Mouse (Mus musculus): ENCODE results near the gene Glul. TPM values are rescaled to one million over a fixed set of nuclear protein-coding genes. Genes with fewer than 3 reads are reported as not detected.
"Not testable (repeated sequence)": the region's sequence is repeated elsewhere in the genome, so short reads cannot be mapped to it uniquely, and the experiment has no call there.

Glul gene
- 126 TPM in 2 replicates for polyA plus RNA-seq (2016; fragmentation: Nextera tagmentation; extraction: Ambion mirVana)

GRCm38 (mm10) chr1:153899731-153900380 lies at the start of gene Glul, which contains the start of gene Teddm2:
TSS of gene Glul (plus strand) at chr1:153899944.
TSS of gene Teddm2 (minus strand) at chr1:153900228.
- Histone ChIP-seq H3K27ac (peak within 1 kb of the TSS; percentile 96), H3K27me3 (no peaks in the 10 kb centered on the region), H3K9me3 (replicated peaks) (no peaks in the 10 kb centered on the region), H3K4me2 (replicated peaks) (peak within 1 kb of the TSS; percentile 87), H3K4me3 (peak within 1 kb of the TSS; percentile 86), H3K4me1 (peaks cover 26% of the 10 kb centered on the region), H3K36me3 (peaks cover 21% of the 10 kb centered on the region), H3K9ac (peak within 1 kb of the TSS; percentile 94)
- peak; percentile 97 for ATAC-seq (ENCODE audit: low FRiP score)
- WGBS = under 1% methylated on average over 50 of the region's 51 CpGs

- WGBS = 79% methylated on average over 7 of the region's 7 CpGs
These were observed 47.0 kb upstream of the Glul start for GRCm38 (mm10) chr1:153852696-153853095.

GRCm38 (mm10) chr1:153855946-153856345 lies 43.8 kb upstream of the Glul start:
- no peaks in the 10 kb centered on the region for H3K27me3 ChIP-seq
- H3K4me1 ChIP-seq = no peaks in the 10 kb centered on the region
- no peaks in the 10 kb centered on the region for H3K9me3 ChIP-seq (replicated peaks)
- WGBS = 83% methylated on average over 8 of the region's 8 CpGs
- H3K9ac ChIP-seq = no peak overlapping the region
- no peak for ATAC-seq (ENCODE audit: low FRiP score)
- no peak overlapping the region for H3K4me3 ChIP-seq
- no peak overlapping the region for H3K4me2 ChIP-seq (replicated peaks)
- no peak overlapping the region for H3K27ac ChIP-seq
- H3K36me3 ChIP-seq = no peaks in the 10 kb centered on the region

More at GRCm38 (mm10) chr1:153852696-153853095, 47.0 kb upstream of the Glul start:
- not testable (repeated sequence) for ATAC-seq (ENCODE audit: low FRiP score); H3K4me1 ChIP-seq; H3K9me3 ChIP-seq (replicated peaks); H3K4me2 ChIP-seq (replicated peaks); H3K4me3 ChIP-seq; H3K27me3 ChIP-seq; H3K27ac ChIP-seq; H3K9ac ChIP-seq; H3K36me3 ChIP-seq

- no peak for ATAC-seq (ENCODE audit: low FRiP score)
- H3K27me3 ChIP-seq = no peaks in the 10 kb centered on the region
- no peaks in the 10 kb centered on the region for H3K4me1 ChIP-seq
- 90% methylated on average over 6 of the region's 6 CpGs for WGBS
- H3K27ac ChIP-seq = no peak within 1 kb of the TSS
- H3K4me2 ChIP-seq (replicated peaks) = no peak within 1 kb of the TSS
- H3K9me3 ChIP-seq (replicated peaks) = no peaks in the 10 kb centered on the region
- H3K9ac ChIP-seq = no peak within 1 kb of the TSS
- H3K36me3 ChIP-seq = no peaks in the 10 kb centered on the region
- no peak within 1 kb of the TSS for H3K4me3 ChIP-seq
These were observed 25.7 kb upstream of the Glul start, which contains the start of gene Teddm1b for GRCm38 (mm10) chr1:153874045-153874444. TSS of gene Teddm1b (plus strand) at chr1:153874345.

- not testable (repeated sequence) for H3K27ac ChIP-seq; H3K27me3 ChIP-seq; H3K4me1 ChIP-seq; H3K36me3 ChIP-seq; H3K4me2 ChIP-seq (replicated peaks); ATAC-seq (ENCODE audit: low FRiP score); H3K4me3 ChIP-seq; H3K9ac ChIP-seq; H3K9me3 ChIP-seq (replicated peaks)
- WGBS = 97% methylated on average over 17 of the region's 17 CpGs
These were observed 19.4 kb upstream of the Glul start for GRCm38 (mm10) chr1:153880391-153880790.

GRCm38 (mm10) chr1:153886024-153886633 lies 13.6 kb upstream of the Glul start:
- H3K4me1 ChIP-seq = 0 out of 2 replicates have a peak, but pooled peaks cover 4% of the 10 kb centered on the region
- H3K9me3 ChIP-seq (replicated peaks) = no peaks in the 10 kb centered on the region
- H3K9ac ChIP-seq = no peak overlapping the region
- no peaks in the 10 kb centered on the region for H3K36me3 ChIP-seq
- H3K4me2 ChIP-seq (replicated peaks) = no peak overlapping the region
- H3K27ac ChIP-seq = no peak overlapping the region
- no peaks in the 10 kb centered on the region for H3K27me3 ChIP-seq
- no peak overlapping the region for H3K4me3 ChIP-seq
- no peak for ATAC-seq (ENCODE audit: low FRiP score)
- 38% methylated on average over 17 of the region's 17 CpGs for WGBS

- Histone ChIP-seq H3K4me3 (no peak overlapping the region), H3K9me3 (replicated peaks) (no peaks in the 10 kb centered on the region), H3K36me3 (no peaks in the 10 kb centered on the region), H3K4me2 (replicated peaks) (no peak overlapping the region), H3K4me1 (0 out of 2 replicates have a peak, but pooled peaks cover 4% of the 10 kb centered on the region), H3K27me3 (0 out of 2 replicates have a peak, but pooled peaks cover 5% of the 10 kb centered on the region), H3K27ac (no peak overlapping the region), H3K9ac (no peak overlapping the region)
- no peak for ATAC-seq (ENCODE audit: low FRiP score)
- WGBS = 92% methylated on average over 10 of the region's 10 CpGs
These were observed 9.6 kb upstream of the Glul start for GRCm38 (mm10) chr1:153890121-153890520.

GRCm38 (mm10) chr1:153891442-153891841 lies 8.3 kb upstream of the Glul start, which contains the start of gene Teddm1a:
TSS of gene Teddm1a (plus strand) at chr1:153891742.
- Histone ChIP-seq H3K9ac (no peak within 1 kb of the TSS), H3K36me3 (no peaks in the 10 kb centered on the region), H3K9me3 (replicated peaks) (no peaks in the 10 kb centered on the region), H3K27ac (no peak within 1 kb of the TSS), H3K4me1 (0 out of 2 replicates have a peak, but pooled peaks cover 2% of the 10 kb centered on the region), H3K4me3 (no peak within 1 kb of the TSS), H3K4me2 (replicated peaks) (no peak within 1 kb of the TSS), H3K27me3 (0 out of 2 replicates have a peak, but pooled peaks cover 5% of the 10 kb centered on the region)
- no peak for ATAC-seq (ENCODE audit: low FRiP score)
- WGBS = 73% methylated on average over 4 of the region's 4 CpGs

GRCm38 (mm10) chr1:153893746-153894145 lies 6.0 kb upstream of the Glul start:
- Histone ChIP-seq H3K9ac (no peak overlapping the region), H3K4me2 (replicated peaks) (no peak overlapping the region), H3K36me3 (no peaks in the 10 kb centered on the region), H3K4me3 (no peak overlapping the region), H3K27ac (no peak overlapping the region), H3K27me3 (0 out of 2 replicates have a peak, but pooled peaks cover 5% of the 10 kb centered on the region), H3K9me3 (replicated peaks) (no peaks in the 10 kb centered on the region), H3K4me1 (no peaks in the 10 kb centered on the region)
- 67% methylated on average over 2 of the region's 2 CpGs for WGBS
- no peak for ATAC-seq (ENCODE audit: low FRiP score)

- Histone ChIP-seq H3K27me3 (0 out of 2 replicates have a peak, but pooled peaks cover 5% of the 10 kb centered on the region), H3K4me3 (no peak overlapping the region), H3K4me1 (0 out of 2 replicates have a peak, but pooled peaks cover 2% of the 10 kb centered on the region), H3K9me3 (replicated peaks) (no peaks in the 10 kb centered on the region), H3K9ac (no peak overlapping the region), H3K27ac (no peak overlapping the region), H3K36me3 (no peaks in the 10 kb centered on the region), H3K4me2 (replicated peaks) (no peak overlapping the region)
- no peak for ATAC-seq (ENCODE audit: low FRiP score)
- 67% methylated on average over 8 of the region's 8 CpGs for WGBS
These were observed 5.4 kb upstream of the Glul start for GRCm38 (mm10) chr1:153894201-153894893.

- ATAC-seq (ENCODE audit: low FRiP score) = no peak
- 35% methylated on average over 5 of the region's 5 CpGs for WGBS
These were observed 4.8 kb upstream of the Glul start for GRCm38 (mm10) chr1:153894979-153895378.

GRCm38 (mm10) chr1:153897196-153897595 lies 2.5 kb upstream of the Glul start:
- no peak for ATAC-seq (ENCODE audit: low FRiP score)
- 86% methylated on average over 8 of the region's 8 CpGs for WGBS
- Histone ChIP-seq H3K4me1 (peaks cover 15% of the 10 kb centered on the region), H3K9me3 (replicated peaks) (no peaks in the 10 kb centered on the region), H3K27me3 (0 out of 2 replicates have a peak, but pooled peaks cover 5% of the 10 kb centered on the region), H3K9ac (no peak overlapping the region), H3K4me3 (no peak overlapping the region), H3K36me3 (no peaks in the 10 kb centered on the region), H3K4me2 (replicated peaks) (no peak overlapping the region), H3K27ac (no peak overlapping the region)

More at GRCm38 (mm10) chr1:153894979-153895378, 4.8 kb upstream of the Glul start:
- Histone ChIP-seq H3K4me2 (replicated peaks) (no peak overlapping the region), H3K36me3 (no peaks in the 10 kb centered on the region), H3K27me3 (0 out of 2 replicates have a peak, but pooled peaks cover 5% of the 10 kb centered on the region), H3K9me3 (replicated peaks) (no peaks in the 10 kb centered on the region), H3K9ac (no peak overlapping the region), H3K4me3 (no peak overlapping the region), H3K4me1 (0 out of 2 replicates have a peak, but pooled peaks cover 2% of the 10 kb centered on the region), H3K27ac (no peak overlapping the region)
